Mouse (Mus musculus) adrenal gland, postnatal 4 days (tissue): Measurements from ENCODE around the gene Vmn2r15. TPM values are rescaled to one million over a fixed set of nuclear protein-coding genes. Genes with fewer than 3 reads are reported as not detected.

Experiments used
- DNase-seq, 2 experiments: peaks; one replicate each; pipeline ENCODE4 v3.0.0; 2021 to 2022; ENCODE audit warnings: low spot score in 2 of 2, mixed read lengths in 2 of 2
- long read RNA-seq, 2 experiments: library from polyadenylated mRNA; stranded (forward); transcript quantifications; one replicate each; pipeline ENCODE4 v2.0.0; 2021
- total RNA-seq, 2 experiments: library from RNA; stranded (reverse); gene quantifications; 2 replicates each; pipeline ENCODE4 v1.2.3; 2021

Gene Vmn2r15
- not detected for total RNA-seq
- long read RNA-seq, experiment 1 = 0 reads
- long read RNA-seq, experiment 2 = 0 reads

DNA sequence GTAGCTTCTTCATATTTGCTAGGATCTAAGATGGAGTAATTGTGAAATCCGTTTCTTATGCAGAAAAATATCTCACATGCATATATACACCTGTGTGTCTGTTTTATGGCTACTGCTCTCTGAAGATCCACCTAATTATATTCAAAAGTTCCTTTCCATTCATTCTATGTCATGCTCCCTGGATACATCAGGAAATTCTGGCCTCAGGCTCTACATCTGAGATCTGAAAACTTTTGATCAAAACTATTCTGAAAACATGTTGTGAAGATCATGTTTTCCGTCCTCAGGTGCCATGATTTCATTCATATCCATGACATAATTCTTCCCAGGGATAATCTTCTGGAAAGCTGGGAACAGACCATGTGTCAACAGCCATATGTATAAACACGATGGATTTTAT lies at the start of gene Vmn2r15:
Gene Vmn2r15, minus strand, starts transcription at position 101 of the 400 bp plus-strand sequence.
- no peak for DNase-seq

DNA sequence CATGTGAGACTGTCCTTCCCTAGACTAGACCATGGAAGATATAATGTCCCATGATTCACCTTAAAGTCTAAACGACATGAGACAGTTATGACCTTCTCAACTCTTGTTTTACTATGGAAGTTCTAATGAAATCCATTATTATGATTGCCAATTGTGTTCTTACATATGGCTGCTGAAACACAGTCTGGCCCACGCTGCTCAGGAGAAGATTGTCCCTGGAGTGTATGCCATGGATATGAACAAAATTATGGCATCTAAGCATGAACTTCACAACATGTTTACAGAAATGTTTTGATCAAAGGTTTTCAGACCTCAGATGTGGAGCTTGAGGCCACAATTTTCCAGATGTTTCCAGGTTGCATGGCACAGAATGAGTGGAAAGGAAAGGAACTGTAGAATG lies 32.4 kb upstream of the Vmn2r15 start, which contains the start of gene Vmn2r16:
Gene Vmn2r16, plus strand, starts transcription at position 301 of the 400 bp plus-strand sequence.
- DNase-seq = no peak

DNA sequence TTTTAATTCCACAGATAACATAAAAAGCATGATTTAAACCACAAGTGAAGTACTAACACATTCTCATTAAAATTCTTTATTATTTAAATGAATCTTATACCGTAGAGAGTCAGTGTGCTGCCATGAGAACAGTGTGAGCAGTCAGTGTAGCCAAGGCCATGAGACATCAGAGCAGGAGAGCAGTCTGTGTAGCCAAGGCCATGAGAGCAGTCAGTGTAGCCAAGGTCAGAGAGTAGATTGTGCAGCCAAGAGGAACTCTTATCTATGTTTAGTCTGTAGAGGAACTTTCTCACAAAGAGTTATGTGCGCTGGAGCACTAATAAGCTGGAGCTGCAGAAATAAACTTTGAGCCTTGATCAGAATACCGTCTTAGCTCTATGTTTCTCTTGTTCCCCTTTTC lies 2.8 kb downstream of the Vmn2r15 start:
- peak in 1 of 2 experiments; percentile 7 for DNase-seq

Other genes starting within 250 kb of the Vmn2r15 start
- not detected for gene Vmn2r11, start 238.1 kb downstream of the Vmn2r15 start, total RNA-seq
- gene Vmn2r12, start 199.7 kb downstream of the Vmn2r15 start, total RNA-seq = not detected
- gene Vmn2r13, start 105.4 kb downstream of the Vmn2r15 start, total RNA-seq = under 1 TPM; 0.20 to 0.42 TPM
- not detected for gene Vmn2r14, start 72.9 kb downstream of the Vmn2r15 start, total RNA-seq
- not detected for gene Vmn2r16, start 32.5 kb upstream of the Vmn2r15 start, total RNA-seq
- not detected for gene Vmn2r17, start 122.0 kb upstream of the Vmn2r15 start, total RNA-seq